Mouse (Mus musculus) small intestine, adult 2 months (tissue): Measurements from ENCODE around the gene Cpne5.

ENCODE experiments used
- CTCF ChIP-seq: fragments of 200-500 bp; IDR thresholded peaks from 2 replicates; pipeline ENCODE4 v1.5.1; 2012; ENCODE audit warnings: low read depth, mild to moderate bottlenecking, control low read depth, inconsistent platforms, low read length, moderate library complexity, mixed read lengths; ENCODE audit not compliant: insufficient replicate concordance, insufficient read length; ENCODE audit errors: extremely low read depth
- POLR2A ChIP-seq: fragments of 200-500 bp; IDR thresholded peaks from 2 replicates; pipeline ENCODE4 v1.6.1; 2012; ENCODE audit warnings: low read depth, mild to moderate bottlenecking, control low read depth, inconsistent platforms, low read length, moderate library complexity

DNA sequence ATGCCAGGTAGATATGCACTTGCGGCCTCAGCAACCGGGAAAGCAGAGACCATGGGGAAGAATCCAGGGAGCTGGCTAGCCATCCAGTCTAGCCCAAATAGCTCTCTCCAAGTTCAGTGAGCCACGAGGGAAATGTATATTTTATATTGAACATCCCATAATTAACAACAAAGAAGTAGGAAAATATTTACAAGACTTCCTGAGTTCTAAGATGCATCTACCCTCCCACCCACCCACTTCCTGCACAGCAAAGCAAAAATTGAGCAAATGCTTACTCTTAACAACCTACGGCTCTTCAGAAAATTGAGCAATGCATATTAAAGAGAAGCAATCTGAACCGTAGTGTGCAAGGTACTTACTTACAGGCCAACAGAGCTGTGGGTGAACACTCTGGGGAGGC, 26.8 kb upstream of the Cpne5 start:
- TF ChIP-seq POLR2A, result no peak
- TF ChIP-seq CTCF, result no peak
